Mouse (Mus musculus) hindbrain, embryonic 14.5 days (tissue): ENCODE data around the gene Gm21954. TPM values are rescaled to one million over a fixed set of nuclear protein-coding genes. Genes with fewer than 3 reads are reported as not detected.

Source experiments
- polyA plus RNA-seq: library from polyadenylated mRNA; unstranded; fragments of >200 nt; fragmentation: Nextera tagmentation; extraction: Ambion mirVana; gene quantifications from 2 replicates; pipeline ENCODE4 v1.2.1, GENCODE M21; 2014

Gm21954 gene
- polyA plus RNA-seq, 1 experiment from 2014 or later = not detected

Other genes with a start within 250 kb of the Gm21954 start
- gene Dclk1, start 229.8 kb downstream of the Gm21954 start, polyA plus RNA-seq = 256 and 290 TPM in 2 replicates